Mouse (Mus musculus): Measurements from ENCODE around the gene Prokr2. TPM values are rescaled to one million over a fixed set of nuclear protein-coding genes. Genes with fewer than 3 reads are reported as not detected.

The Prokr2 gene
- 0.50 TPM in 1 of 2 replicates, not detected in the other for polyA plus RNA-seq (2011; ENCODE audit: insufficient read depth, insufficient read length, low replicate concordance, missing spikeins)

DNA sequence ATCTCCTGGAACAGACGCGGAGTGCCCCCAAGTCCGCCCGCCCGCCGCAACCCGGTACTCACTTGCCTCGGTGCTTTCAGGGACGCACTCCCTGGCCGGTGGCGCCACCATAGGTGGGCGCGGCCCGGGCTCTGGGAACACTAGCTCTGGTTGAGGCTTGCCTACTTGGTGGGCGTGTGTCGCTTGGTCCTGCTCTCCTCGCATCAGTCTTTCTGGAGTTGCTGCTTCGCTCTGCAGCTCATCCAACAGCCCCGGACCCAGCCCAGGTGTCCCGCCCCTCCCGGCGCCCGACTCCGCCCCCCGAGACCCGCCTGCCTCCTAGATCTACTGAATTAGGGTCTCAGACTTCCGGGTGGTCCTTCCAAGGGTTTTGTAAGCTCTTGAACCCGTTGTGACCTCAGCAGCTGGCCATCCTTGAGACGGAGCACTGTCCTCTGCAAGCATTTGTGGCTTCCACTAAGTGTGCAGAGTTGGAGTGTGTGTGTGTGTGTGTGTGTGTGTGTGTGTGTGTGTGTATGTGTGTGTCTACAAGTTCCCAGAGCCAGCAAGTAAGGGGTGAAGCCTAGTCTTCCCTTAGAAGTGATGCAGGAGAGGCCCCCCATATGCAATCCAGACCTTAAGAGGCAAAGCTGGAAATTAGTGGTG lies at the start of gene Prokr2:
Gene Prokr2, minus strand, starts transcription at position 254 of the 645 bp plus-strand sequence.
- TF ChIP-seq CTCF (IDR thresholded peaks at IDR 0.05; ENCODE audit: control insufficient read depth, insufficient read depth, low read length) = no peak
- no peak for TF ChIP-seq POLR2A (IDR thresholded peaks at IDR 0.05; ENCODE audit: borderline replicate concordance, control insufficient read depth, low read depth, low read length)
- no peak within 1 kb of the TSS for H3K27ac ChIP-seq (ENCODE audit: control insufficient read depth, insufficient read depth, low read depth, low read length, poor library complexity)
- WGBS = 2% methylated on average over 29 of the region's 29 CpGs
- no peaks in the 10 kb centered on the region for H3K4me1 ChIP-seq (ENCODE audit: control insufficient read depth, insufficient read depth, low read length)
- no peak within 1 kb of the TSS for H3K4me3 ChIP-seq (replicated peaks; ENCODE audit: control insufficient read depth, low read depth, low read length)

DNA sequence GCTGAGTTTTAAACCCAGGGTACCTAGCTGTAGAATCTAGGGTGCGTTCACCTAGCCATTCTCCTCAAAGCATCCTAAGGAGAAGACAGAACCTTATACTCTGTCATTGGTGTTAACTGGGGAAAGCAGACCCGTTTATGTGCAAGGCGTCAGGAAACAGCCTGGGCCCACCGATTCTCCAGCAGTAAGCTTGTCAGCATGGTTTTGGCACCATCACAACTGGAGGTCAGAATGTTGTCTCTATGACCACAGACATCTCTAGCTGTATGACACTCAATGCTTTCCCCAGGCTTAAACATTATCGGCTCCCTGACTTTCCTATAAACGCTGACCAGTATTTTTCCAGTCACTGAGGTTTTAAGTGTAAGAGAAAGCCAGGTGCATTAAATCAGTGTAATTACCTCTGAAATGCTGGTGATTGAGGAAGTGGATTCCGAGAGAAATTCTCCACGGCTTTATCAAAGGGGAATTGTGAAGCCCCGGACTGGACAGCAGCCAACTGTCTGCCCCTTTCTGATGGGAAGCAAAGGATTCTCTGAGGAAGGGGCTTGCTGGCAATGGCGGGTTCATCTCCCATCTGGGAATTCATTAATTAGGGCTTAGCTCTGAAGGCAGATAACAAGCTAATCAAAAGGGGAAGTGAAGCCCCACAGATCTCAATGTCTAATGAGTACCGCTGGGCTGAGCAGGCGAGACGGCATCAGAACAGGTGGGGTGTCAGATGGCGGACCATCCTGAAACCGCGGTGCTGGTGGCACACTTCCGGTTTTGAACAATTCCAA lies 42.1 kb upstream of the Prokr2 start:
- no peak for TF ChIP-seq POLR2A (IDR thresholded peaks at IDR 0.05; ENCODE audit: borderline replicate concordance, control insufficient read depth, low read depth, low read length)
- TF ChIP-seq CTCF (IDR thresholded peaks at IDR 0.05; ENCODE audit: control insufficient read depth, insufficient read depth, low read length) = no peak
- Histone ChIP-seq H3K4me3 (replicated peaks; ENCODE audit: control insufficient read depth, low read depth, low read length) (no peak overlapping the region), H3K27ac (ENCODE audit: control insufficient read depth, insufficient read depth, low read depth, low read length, poor library complexity) (no peak overlapping the region), H3K4me1 (ENCODE audit: control insufficient read depth, insufficient read depth, low read length) (no peaks in the 10 kb centered on the region)
- WGBS = 69% methylated on average over 17 of the region's 17 CpGs

DNA sequence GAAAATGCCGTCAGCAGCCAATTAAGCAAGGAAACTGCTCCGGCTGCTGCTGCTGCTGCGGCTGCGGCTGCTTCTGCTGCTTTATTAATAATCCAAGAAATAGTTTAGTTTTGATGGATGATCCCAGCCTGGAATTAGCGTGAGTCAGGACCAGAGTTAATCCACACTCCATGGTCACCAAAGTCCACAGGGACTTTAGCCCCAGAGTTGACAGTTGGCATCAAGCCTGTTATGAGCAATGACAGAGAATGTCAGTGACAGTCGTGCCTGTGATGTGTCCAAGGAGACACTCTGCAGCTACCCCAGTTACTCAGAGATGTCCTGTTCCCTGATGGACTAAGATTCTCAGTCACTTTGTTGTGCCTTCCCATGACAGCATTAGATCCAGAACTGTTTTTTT lies 40.3 kb upstream of the Prokr2 start:
- TF ChIP-seq POLR2A (IDR thresholded peaks at IDR 0.05; ENCODE audit: borderline replicate concordance, control insufficient read depth, low read depth, low read length) = no peak
- no peak for TF ChIP-seq CTCF (IDR thresholded peaks at IDR 0.05; ENCODE audit: control insufficient read depth, insufficient read depth, low read length)
- H3K4me3 ChIP-seq (replicated peaks; ENCODE audit: control insufficient read depth, low read depth, low read length) = no peak overlapping the region
- H3K27ac ChIP-seq (ENCODE audit: control insufficient read depth, insufficient read depth, low read depth, low read length, poor library complexity) = no peak overlapping the region
- WGBS = 82% methylated on average over 6 of the region's 6 CpGs
- H3K4me1 ChIP-seq (ENCODE audit: control insufficient read depth, insufficient read depth, low read length) = no peaks in the 10 kb centered on the region

DNA sequence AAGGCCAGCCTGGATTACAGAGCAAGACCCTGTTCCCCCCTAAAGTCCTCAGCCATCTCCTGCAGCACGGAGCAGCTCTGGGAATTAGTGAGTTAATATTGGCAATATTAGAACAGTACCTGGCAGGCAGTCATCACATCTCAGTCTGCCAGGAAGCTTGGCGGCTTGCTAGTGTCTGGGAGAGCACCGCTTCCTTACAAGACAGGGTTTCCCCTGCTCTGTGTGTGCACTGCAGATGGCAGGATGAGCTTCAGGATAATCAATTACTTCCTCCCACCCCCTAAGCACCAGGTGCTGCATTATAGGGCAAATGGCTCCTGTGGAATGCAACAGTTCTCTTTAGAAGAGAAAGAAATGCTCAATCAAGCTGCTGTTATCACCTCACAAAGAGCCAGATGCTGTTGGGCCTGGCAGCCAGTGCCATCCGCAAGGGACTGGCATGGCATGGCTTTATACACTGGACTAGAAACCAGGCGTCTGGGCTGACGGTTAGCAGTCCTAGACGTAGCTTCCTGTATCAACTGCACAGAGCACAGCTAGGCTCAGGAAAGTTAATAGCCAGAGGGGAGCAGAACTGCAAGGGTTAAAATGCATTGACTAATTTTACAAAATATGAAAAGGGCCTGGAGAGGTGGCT lies 38.3 kb upstream of the Prokr2 start:
- Histone ChIP-seq H3K4me1 (ENCODE audit: control insufficient read depth, insufficient read depth, low read length) (no peaks in the 10 kb centered on the region), H3K4me3 (replicated peaks; ENCODE audit: control insufficient read depth, low read depth, low read length) (no peak overlapping the region), H3K27ac (ENCODE audit: control insufficient read depth, insufficient read depth, low read depth, low read length, poor library complexity) (no peak overlapping the region)
- no peak for TF ChIP-seq POLR2A (IDR thresholded peaks at IDR 0.05; ENCODE audit: borderline replicate concordance, control insufficient read depth, low read depth, low read length)
- TF ChIP-seq CTCF (IDR thresholded peaks at IDR 0.05; ENCODE audit: control insufficient read depth, insufficient read depth, low read length) = no peak
- WGBS = 83% methylated on average over 7 of the region's 7 CpGs

DNA sequence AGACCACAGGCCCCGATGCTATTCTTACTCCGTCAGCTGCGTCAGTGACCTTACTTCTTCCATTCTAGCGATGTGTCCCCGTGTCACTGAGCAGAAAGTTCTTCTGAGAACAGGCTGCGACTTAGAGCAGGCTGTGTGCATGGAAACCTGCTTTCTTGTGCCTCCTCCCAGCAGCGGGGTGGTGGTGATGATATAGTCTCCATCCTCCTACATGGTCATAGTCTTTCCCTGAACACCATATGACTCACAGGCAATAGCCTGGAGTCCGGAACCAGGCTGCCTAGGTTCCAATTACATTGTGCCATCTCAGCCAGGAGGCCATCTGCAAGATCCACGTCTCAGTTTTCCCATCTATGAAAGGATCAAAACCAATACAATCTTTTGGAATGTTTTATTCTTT lies 37.6 kb upstream of the Prokr2 start:
- no peak for TF ChIP-seq POLR2A (IDR thresholded peaks at IDR 0.05; ENCODE audit: borderline replicate concordance, control insufficient read depth, low read depth, low read length)
- no peak for TF ChIP-seq CTCF (IDR thresholded peaks at IDR 0.05; ENCODE audit: control insufficient read depth, insufficient read depth, low read length)
- H3K4me1 ChIP-seq (ENCODE audit: control insufficient read depth, insufficient read depth, low read length) = no peaks in the 10 kb centered on the region
- WGBS = 80% methylated on average over 9 of the region's 9 CpGs
- H3K27ac ChIP-seq (ENCODE audit: control insufficient read depth, insufficient read depth, low read depth, low read length, poor library complexity) = no peak overlapping the region
- no peak overlapping the region for H3K4me3 ChIP-seq (replicated peaks; ENCODE audit: control insufficient read depth, low read depth, low read length)

DNA sequence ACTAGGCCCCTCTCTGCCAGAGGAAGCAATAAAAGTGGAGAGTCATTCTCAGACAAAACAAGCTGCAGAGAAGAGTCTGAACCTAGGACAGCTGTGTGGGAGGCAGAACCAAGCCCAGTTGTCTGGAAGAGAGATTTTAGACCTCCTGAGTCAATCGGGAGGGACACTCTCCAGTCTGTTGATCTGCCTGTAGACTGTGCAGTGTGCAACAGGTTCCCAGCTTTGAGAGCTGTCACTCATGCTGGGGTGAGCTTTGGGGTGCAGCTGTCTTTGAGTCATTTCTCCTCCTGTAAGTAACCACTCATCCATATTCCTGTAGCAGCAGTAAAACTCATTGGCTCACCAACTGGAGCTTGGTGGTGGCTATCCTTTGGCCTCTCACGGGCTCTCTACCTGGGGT lies 33.2 kb upstream of the Prokr2 start:
- 70% methylated on average over 2 of the region's 2 CpGs for WGBS
- Histone ChIP-seq H3K4me3 (replicated peaks; ENCODE audit: control insufficient read depth, low read depth, low read length) (no peak overlapping the region), H3K27ac (ENCODE audit: control insufficient read depth, insufficient read depth, low read depth, low read length, poor library complexity) (no peak overlapping the region), H3K4me1 (ENCODE audit: control insufficient read depth, insufficient read depth, low read length) (no peaks in the 10 kb centered on the region)
- no peak for TF ChIP-seq CTCF (IDR thresholded peaks at IDR 0.05; ENCODE audit: control insufficient read depth, insufficient read depth, low read length)
- no peak for TF ChIP-seq POLR2A (IDR thresholded peaks at IDR 0.05; ENCODE audit: borderline replicate concordance, control insufficient read depth, low read depth, low read length)

DNA sequence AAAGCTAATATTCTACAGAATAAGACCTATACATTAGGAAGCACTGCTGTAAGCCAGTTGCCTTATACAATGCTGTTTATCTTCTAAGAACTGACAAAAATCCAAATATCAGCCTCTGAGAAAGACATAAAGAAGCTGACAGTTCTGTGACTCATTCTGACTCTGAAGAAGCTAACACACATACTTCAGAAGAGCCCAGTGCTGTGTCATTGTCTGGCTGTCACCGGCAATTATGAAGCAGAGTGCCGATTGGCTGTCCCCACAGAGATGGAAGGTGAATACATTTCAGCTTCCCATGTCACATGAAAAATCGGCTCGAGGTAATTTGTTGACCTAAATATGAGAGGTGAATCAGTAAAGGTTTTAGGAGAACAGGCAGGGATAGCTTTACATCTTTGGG lies 24.9 kb upstream of the Prokr2 start:
- Histone ChIP-seq H3K4me3 (replicated peaks; ENCODE audit: control insufficient read depth, low read depth, low read length) (no peak overlapping the region), H3K27ac (ENCODE audit: control insufficient read depth, insufficient read depth, low read depth, low read length, poor library complexity) (no peak overlapping the region), H3K4me1 (ENCODE audit: control insufficient read depth, insufficient read depth, low read length) (no peaks in the 10 kb centered on the region)
- WGBS = 84% methylated on average over 4 of the region's 4 CpGs
- no peak for TF ChIP-seq POLR2A (IDR thresholded peaks at IDR 0.05; ENCODE audit: borderline replicate concordance, control insufficient read depth, low read depth, low read length)
- no peak for TF ChIP-seq CTCF (IDR thresholded peaks at IDR 0.05; ENCODE audit: control insufficient read depth, insufficient read depth, low read length)

DNA sequence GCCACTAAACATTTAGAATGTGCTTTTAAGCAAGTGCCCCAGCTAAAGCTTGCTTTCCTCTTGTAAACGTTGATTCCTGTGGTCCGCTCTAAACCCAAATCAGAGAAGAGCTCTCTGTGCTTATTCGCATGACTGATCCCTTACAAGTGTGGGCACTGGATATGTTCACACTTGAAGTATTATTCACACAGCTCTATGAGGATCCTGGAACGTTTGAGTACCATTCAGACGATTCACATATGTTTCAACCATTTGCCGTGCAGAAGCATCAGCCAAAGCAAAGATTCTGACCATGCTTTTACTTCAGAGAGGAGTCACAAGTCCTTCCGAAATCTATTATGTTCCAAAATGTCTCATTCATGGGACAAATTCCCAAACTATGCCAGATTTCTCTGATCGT lies 12.9 kb upstream of the Prokr2 start:
- Histone ChIP-seq H3K4me3 (replicated peaks; ENCODE audit: control insufficient read depth, low read depth, low read length) (no peak overlapping the region), H3K4me1 (ENCODE audit: control insufficient read depth, insufficient read depth, low read length) (no peaks in the 10 kb centered on the region), H3K27ac (ENCODE audit: control insufficient read depth, insufficient read depth, low read depth, low read length, poor library complexity) (no peak overlapping the region)
- TF ChIP-seq POLR2A (IDR thresholded peaks at IDR 0.05; ENCODE audit: borderline replicate concordance, control insufficient read depth, low read depth, low read length) (no peak), CTCF (IDR thresholded peaks at IDR 0.05; ENCODE audit: control insufficient read depth, insufficient read depth, low read length) (no peak)
- 76% methylated on average over 8 of the region's 8 CpGs for WGBS

Measured in bone marrow, adult 2 months (tissue).